Mouse (Mus musculus) layer of hippocampus, postnatal 14 days (tissue): ENCODE data around the gene Mks1. TPM values are rescaled to one million over a fixed set of nuclear protein-coding genes. Genes with fewer than 3 reads are reported as not detected.
"Not testable (repeated sequence)": the region's sequence is repeated elsewhere in the genome, so short reads cannot be mapped to it uniquely, and the experiment has no call there.

Experiments used
- DNase-seq, 2 experiments: peaks; one replicate each; pipeline ENCODE4 v3.0.0; 2021 to 2022; ENCODE audit warnings: low spot score in 2 of 2, mixed read lengths in 1 of 2
- long read RNA-seq, 2 experiments: library from polyadenylated mRNA; stranded (forward); transcript quantifications; one replicate each; pipeline ENCODE4 v2.0.0; 2021
- total RNA-seq, 2 experiments: library from RNA; stranded (reverse); gene quantifications; 2 replicates each; pipeline ENCODE4 v1.2.3; 2021

The Mks1 gene
- total RNA-seq = 1 to 10 TPM; 6.8 to 6.9 TPM
- long read RNA-seq, experiment 1, partial matches to known transcripts = 1 of 9 reads
- long read RNA-seq, experiment 1, other reads (novel, unspliced or antisense) = 5 of 9 reads
- long read RNA-seq, experiment 2, partial matches to known transcripts = 0 of 6 reads
- long read RNA-seq, experiment 2, other reads (novel, unspliced or antisense) = 3 of 6 reads

DNA sequence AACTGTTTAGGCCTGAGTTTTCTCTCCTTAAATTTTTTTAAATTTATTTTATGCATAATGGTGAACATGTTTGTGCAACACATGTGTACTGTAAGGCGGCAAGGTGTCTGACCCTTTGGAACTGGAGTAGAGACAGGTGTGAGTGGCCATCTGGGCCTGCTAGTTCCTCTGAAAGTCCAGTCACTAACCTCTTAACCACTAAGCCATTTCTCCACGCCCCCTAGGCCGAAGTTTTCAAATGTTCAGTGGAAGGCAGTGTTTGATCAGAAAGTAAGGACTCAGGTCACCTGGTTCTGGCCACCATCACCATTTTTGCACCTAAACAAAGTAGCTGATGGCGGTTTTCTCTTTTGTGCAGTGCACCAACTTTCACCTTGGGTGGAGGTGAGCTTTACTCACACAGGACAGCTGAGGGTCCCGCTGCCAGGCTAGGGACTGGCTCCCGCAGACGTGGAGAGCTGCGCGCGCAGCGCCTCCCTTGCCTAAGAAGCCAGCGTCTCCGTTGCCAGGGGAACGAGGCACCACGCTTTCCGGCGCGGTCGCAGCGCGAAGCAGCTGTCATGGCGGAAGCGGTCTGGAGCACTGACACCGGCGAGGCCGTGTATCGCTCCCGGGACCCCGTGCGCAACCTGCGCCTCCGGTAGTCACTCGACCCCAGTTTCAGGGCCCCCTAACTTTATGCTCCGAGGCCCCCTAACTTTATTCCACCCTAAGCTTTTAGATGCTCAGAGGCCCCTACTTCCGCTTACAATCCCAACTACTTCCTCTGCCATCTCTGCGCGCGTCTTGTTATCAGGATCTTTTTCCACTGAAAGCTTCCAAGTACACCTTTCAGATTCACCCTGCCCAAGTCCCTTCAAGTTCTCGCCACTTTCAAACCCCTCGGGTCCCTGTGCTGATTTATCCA, at the start of gene Mks1:
Gene Mks1, plus strand, starts transcription at position 526 of the 907 bp plus-strand sequence.
- DNase-seq = peak; percentile 89 to 91

DNA sequence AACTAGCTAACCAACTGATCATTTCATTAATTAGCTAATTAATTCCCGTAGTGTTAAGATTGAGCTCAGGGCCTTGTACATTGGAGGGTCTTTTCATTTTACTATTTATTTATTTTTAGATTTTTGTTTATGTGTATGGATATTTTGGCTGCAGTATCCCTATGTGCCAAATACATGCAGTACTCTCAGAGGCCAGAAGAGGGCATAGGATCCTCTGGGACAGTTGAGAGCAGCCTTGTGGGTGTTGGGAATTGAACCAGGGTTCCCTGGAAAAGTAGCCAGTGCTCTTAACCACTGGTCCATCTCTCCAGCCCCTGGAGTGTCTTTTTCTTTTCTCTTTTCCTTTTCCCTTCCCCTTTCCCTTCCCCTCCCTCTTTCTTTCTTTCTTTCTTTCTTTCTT, 47.6 kb upstream of the Mks1 start:
- no peak for DNase-seq

DNA sequence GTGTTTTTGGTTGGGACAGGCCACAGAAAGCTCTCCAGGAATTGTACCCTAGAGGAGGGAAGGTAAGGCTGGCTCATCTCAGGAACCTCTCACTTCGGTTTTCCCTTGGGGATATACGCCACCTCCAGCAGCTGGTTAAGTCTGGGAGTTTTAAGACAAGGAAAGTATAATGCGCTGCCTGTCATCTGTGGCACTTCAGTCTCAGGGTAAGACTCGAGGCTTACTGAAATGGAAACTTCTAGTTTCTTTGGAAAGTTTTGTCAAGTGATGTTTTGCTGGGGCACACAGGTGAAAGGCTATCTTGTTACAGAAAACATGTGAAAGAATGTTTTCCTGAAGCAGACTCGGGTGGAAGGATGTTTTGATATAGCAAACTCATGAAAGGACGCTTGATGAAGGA, 45.6 kb upstream of the Mks1 start:
- no peak for DNase-seq

DNA sequence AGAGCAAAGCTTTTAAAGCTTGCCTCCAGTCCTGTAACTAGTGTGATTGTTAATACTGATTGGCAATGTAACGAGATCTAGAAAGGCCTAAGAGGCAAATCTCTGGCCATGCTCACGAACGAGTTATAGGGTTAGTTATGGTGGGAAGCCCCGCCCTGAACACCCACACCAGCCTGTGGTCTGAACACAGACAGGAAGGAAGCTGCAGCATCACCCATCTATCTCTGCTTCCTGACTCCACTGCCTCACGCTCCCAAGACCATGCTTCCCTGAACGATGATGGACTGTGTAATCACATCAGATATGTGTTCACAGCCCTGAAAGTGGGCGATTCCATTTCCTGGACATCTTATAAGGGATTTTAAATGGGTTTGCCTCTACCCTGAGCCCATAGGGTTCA, 44.8 kb upstream of the Mks1 start:
- DNase-seq = no peak

DNA sequence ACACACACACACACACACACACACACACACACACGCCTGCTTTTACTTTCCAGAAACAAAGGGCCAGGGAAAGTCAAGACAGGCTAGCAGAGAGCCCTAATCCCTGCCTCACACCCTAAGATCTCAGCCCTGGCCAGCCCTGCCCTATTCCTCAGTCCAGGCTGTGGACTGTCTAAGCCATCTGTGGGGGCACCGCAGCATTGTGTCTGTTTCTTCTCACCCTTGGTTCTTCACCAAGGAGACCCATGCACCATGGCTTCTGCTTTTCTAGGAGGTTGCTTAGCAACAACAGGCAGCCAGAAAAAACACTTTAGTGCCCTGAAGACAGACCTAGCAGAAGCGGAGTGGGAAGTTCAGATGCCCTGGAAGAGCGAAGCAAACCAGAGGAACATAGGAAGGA, 41.6 kb upstream of the Mks1 start:
- DNase-seq = no peak

DNA sequence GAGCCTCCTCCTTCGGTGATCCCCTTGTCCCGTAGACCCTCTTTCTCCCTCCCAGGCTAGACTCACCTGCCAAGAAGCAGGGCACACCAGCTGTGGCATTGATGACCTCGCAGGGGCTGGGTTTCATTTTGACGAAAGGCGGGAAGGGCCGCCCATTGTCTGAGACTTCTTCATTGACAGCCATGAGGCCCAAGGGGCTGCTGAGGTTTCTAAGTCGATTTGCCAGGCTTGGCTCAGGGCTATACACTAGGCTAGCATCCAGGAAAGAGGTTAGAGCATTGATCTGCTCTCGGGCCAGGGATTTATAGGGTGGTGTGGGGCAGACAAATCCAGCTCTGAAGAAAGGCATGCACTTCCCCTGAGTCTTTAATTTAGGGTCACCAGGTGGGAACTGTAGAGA, 38.2 kb upstream of the Mks1 start:
- DNase-seq = no peak

DNA sequence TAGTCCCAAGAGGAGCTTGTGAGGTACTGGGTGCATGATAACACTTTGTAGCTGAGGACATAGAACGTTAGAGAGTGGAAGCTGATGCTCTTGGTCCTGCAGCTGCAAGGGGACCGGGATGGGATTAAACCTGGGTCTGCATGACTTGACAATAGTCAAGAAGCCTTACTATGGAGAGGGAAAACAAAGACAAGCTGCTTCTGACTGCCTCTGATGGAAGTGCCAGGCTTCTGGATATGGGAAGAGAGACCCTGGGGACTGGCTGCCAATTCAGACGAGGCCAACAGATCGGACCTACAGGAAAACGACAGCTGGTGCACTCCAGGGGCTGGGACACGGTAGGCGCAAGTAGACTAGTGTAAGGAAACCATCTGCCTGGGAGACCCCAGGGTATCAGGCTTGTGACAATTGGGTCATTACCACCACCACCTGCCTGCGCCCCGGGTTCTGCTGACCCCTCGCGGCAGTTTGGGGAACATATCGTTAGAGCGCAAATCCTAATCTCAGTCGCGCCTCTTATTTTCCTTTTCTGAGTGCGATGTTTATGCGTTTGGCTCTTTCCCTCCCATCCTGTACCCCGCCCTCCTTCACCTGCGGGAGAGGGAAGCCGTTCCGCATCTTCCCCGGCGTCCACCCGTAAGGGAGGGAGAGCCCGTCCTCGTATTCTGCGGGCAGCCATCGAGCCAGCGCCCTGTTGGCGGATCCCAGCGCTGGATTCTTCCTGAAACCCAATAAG, 36.1 kb upstream of the Mks1 start:
- DNase-seq = peak; percentile 56 to 60

DNA sequence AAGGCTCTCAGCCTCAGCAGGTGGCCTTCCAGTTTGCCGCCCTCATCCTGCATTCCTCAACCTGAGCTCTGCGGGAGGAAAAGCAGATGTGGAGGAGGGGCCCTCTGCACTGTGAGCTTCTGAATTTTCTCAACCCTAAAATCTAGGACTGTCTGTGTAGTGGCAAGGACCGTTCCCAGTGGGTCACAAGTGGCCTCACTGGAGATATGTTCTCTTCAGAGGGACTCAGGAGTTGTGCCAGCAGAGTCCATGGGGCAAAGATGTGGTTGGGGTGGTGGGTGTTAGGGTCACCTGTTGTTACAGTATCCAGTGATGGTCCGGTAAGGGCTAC, 35.6 kb upstream of the Mks1 start:
- no peak for DNase-seq

DNA sequence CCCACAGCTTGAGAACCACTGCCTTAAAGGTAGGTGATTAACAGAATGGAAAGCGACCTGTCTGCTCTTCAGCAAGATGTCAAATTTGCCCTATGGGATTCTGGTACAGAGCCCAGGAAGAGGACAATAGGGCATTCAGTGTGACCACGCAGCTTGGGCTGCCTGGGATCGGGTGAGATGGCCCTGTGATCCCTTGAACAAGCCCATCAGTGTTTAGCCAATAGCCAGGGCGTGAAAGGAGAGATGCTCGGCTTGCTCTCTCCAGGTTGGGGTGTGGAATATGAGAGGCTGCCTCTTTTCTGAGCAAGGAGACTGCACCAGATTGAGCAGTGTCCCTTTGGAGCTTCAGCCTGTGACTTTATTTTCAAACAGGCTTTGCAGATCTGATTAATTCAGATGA, 31.5 kb upstream of the Mks1 start:
- no peak for DNase-seq

DNA sequence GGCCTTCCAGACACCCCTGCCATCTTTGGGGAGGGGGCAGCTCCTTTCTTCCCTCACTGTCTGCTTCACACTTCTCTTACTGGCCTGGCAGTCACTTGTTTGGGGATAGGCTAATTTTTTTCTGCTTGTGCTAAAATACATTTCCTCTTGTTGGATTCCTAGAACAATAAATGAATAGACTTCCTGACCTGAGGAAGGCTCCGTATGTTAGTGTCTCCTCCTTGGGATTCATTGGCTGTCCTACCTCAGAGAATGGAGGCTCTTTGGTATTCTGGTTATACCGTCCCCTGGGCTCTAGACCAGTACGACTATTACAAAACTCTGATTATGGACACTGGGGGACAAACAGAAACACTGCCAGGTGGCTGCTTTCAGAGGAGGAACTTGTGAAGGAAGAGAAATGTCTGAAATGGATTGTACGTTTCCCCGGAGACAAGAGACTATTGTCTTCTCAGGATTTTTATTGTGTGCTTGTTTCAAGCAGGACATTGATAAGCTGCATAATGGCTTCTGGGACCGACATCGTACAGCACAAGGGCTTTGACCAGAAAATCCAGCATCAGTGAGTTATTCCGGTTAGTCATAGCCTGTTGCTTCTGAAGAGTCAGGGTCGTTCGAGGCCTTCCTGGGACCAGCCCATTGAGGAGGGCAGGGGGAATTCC, 24.6 kb upstream of the Mks1 start, which contains the start of gene Lpo:
Gene Lpo, minus strand, starts transcription at position 51 of the 662 bp plus-strand sequence.
- DNase-seq = peak in 1 of 2 experiments; percentile 23

DNA sequence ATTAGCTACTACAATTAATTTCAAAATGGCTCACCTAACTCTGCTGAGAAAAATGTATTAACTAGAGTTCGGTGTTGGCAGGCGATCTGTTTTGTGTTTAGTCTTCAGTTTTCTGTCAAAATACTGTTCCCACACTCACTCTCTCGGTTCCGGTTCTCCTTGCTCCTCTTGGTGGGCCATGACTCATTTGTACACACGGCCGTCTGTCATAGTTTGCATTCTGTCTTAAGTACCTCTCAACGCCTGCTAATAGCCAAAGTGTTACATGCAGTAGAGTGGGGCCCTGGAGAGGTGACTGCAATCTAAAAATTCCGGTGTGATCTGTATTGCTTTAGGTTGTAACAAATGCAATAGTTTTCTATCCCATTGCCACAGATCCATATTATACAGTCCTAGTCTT, 12.3 kb upstream of the Mks1 start:
- no peak for DNase-seq

DNA sequence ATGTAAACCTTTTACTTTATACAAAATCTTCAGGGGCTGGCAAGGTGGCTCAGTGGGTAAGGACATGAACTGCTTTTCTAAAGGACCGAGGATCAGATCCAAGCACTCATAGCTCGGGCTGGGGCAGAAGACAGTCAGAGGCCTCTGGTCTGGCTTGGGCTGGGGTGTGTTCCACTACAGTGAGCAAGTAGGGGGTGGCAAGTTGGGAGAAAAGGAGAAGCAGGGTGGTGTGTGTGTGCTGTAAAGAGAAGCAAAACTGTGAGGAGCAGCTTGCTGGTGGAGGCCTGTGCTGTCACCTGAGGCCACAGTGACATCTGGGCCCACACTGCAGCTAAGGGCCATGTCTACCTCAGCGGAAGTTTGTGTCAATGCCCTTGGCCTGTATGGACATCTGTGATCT, 11.6 kb upstream of the Mks1 start:
- DNase-seq = no peak

DNA sequence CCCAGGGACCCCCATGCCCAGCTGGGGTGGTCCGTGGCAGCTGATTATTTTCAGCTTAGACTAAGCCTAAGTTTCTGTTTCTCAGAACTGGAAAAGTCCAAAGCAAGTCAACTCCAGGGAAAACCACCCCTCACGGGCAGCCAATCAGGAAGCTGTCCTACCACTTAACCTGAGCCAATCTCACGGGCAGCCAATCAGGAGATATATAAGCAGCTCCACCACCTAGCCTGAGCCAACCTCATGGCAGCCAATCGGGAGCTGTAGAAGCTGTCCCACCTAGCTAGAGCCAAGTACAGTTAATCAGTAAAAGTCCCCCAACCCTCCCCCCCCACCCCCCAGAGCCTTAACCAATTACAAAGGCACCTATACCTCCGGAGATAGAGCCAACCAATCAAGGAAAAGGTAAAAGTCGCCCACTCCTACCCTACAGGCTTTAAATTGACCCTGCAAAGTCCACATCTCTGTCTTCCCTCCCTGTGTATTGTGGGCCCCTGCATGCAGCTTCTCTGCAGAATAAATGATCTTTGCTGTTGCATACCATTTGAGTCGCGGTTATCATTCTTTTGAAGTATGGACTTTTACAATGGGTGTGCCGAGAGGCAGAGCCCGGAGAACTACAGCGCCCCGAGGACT, 5.9 kb upstream of the Mks1 start:
- DNase-seq = no peak

DNA sequence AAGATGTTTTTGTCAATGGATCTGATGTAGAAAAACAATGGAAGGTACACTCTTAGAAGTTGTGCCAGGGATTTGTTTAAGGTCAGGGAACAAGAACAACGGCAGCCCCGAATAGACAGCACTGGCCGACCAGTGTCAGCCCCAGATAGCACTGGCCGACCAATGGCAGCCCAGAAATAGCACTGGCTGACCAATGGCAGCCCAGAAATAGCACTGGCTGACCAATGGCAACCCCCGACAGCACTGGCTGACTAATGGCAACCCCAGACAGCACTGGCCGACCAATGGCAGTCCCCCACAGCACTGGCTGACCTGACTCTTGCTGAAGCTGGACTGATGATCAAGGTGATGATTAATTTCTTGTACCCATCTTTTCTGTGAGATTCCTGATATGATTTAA, 5.1 kb upstream of the Mks1 start:
- no peak for DNase-seq

DNA sequence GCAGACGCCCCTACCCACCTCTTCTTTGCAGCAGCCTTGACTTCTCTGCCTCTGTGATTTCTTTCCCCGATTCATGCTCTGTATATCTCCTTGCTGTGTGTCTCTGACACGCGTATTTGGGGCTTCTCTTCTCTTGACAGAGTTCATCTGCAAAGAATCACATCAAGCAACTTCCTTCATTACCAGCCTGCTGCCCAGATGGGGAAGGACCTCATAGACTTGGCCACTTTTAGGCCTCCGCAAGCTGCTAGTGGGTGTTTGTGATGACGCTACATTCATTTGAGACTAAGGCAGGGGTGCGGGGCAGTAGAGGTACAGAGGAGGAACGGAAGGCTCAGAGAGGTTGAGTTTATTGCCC, 561 bp downstream of the Mks1 start:
- peak; percentile 15 to 50 for DNase-seq

DNA sequence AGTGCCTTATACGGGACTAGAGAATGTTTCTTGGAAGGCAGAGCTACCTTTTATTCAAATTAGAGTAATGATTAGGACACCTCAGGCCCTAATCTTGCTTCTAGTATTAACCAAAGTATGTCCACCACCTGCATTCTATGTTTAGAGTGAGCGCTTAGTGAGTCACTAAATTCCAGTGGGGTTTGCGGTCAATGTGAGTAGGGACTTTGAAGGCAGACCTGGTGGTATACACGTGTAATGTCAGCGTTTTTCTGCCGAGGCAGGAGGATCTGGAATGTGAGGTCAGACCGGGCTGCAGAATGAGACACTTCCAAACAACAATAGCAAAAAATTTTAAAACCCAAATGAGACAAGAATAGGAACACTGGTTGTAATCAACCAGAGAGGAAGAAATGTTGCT, 1.5 kb downstream of the Mks1 start:
- DNase-seq = no peak

DNA sequence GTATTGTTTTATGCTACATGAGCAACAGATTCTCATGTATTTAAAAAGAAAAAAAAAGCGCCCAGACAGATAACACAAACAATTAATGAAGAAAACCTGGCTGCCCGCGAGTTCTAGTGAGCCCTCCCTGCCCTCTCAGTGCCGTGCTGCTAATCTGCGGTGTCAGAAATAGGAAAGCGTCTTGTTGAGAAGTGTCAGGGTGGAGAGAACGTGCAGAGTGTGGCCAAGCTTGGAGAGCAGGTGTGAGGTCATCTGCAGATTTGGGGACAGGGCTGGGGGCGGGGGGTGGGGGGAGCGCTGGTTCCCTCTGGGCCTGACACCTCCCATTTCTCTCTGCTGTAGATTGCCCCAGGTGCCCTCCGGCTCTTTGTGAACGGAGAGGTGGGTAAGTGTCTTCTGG, 6.3 kb downstream of the Mks1 start:
- no peak for DNase-seq

DNA sequence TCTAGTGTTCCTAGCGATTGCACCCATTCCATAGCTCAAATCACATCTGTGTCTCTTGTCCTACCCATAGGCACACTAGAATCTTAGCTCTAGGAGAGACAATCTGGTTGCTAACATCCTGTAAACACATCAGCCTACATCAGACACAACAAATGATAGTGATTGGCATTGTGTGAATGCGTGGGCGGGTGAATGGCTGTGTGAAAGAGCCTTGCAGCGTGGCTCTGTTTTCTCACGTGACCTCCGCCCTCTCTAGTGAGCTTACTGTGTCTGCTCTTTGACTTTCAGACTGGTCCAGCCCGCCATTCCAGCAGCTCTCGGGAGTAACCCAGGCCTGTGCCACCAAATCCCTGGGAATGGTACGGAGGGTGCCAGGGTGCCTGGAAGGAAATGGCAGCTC, 7.4 kb downstream of the Mks1 start:
- DNase-seq = no peak

DNA sequence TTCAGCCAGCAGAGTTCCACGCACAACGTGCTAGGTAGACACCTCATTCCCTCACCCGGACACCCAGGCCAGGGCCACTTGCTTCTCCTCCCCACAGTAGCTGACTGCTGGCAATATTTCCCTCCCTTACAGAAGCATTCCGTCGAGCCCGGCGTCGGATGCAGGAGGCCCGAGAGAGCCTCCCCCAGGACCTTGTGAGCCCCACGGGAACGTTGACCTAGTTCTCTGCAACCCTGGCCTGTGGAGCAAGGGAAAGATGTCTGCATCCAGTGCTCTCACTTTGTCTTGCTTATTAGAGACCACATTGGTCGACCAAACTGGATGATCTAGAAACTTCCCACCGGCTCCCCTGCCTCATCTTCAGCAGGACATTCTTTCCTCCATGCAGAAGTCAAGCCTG, 9.8 kb downstream of the Mks1 start:
- no peak for DNase-seq

DNA sequence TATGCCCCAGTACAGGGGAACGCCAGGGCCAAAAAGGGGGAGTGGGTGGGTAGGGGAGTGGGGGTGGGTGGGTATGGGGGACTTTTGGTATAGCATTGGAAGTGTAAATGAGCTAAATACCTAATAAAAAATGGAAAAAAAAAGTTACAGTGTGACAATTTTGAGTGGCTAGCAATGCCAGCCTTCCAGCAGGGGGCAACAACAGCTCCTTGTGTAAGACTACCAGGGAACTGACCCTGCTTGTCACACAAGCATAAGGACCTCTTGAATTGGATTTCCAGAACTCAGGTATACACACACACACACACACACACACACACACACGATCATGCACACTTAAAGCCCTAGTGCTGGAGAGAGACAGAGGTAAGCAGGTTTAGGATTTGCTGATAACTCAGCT, 13.9 kb downstream of the Mks1 start:
- not testable (repeated sequence) for DNase-seq

DNA sequence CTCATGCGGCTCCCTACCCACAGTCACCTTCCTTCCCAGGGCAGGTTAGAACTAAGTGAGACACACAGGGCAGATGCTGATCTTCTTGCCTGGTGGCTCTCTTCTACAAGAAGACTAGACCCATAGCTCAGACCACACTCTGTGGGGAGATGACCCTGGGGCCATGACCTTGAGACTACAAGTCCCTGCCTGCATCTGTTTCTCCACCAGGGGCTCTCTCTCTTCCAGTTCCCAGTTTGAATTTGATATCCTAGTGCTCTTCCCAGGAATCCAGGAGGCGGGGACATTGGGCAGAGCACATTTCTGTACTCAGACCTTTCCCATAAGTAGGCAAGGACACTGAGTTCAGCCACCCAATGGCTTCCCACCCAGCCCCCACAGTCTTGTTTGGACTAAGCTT, 17.1 kb downstream of the Mks1 start:
- DNase-seq = no peak
